Mouse (Mus musculus) heart, postnatal 0 days (tissue): Measurements from ENCODE around the gene Prkch. TPM values are rescaled to one million over a fixed set of nuclear protein-coding genes. Genes with fewer than 3 reads are reported as not detected.

Experiments used
- ATAC-seq: fragments of 200-750 bp; cut with Nextera tagmentation; 2 replicates; pipeline ENCODE4 v1.8.0; 2017; ENCODE audit warnings: low read depth, moderate number of reproducible peaks, moderate library complexity; ENCODE audit not compliant: insufficient read depth
- DNase-seq: peaks from one replicate; pipeline ENCODE4 v3.0.0-alpha.2; 2016; ENCODE audit warnings: low spot score
- H3K27ac ChIP-seq: fragments of 300-500 bp; sonication (generic); 2 replicates; pipeline ENCODE4 v1.5.1; 2014; ENCODE audit warnings: low read depth, mild to moderate bottlenecking
- H3K27me3 ChIP-seq: fragments of 300-500 bp; sonication (generic); 2 replicates; pipeline ENCODE4 v1.6.1; 2014; ENCODE audit warnings: low read length, mixed read lengths; ENCODE audit not compliant: control insufficient read depth, insufficient read depth
- H3K36me3 ChIP-seq: fragments of 300-500 bp; sonication (generic); replicated peaks from 2 replicates; pipeline ENCODE4 v1.6.1; 2014; ENCODE audit warnings: low read length, mixed read lengths; ENCODE audit not compliant: control insufficient read depth, insufficient read depth
- H3K4me1 ChIP-seq: fragments of 300-500 bp; sonication (generic); 2 replicates; pipeline ENCODE4 v1.6.1; 2014; ENCODE audit warnings: antibody characterized with exemption; ENCODE audit not compliant: control insufficient read depth, insufficient read depth
- H3K4me2 ChIP-seq: fragments of 300-500 bp; sonication (generic); 2 replicates; pipeline ENCODE4 v1.6.1; 2014; ENCODE audit warnings: low read depth, mild to moderate bottlenecking, low read length, moderate library complexity
- H3K4me3 ChIP-seq: fragments of 300-500 bp; sonication (generic); 2 replicates; pipeline ENCODE4 v1.5.1; 2014; ENCODE audit warnings: low read depth, low read length
- H3K9ac ChIP-seq: fragments of 300-500 bp; sonication (generic); replicated peaks from 2 replicates; pipeline ENCODE4 v1.6.1; 2014; ENCODE audit warnings: low read depth, low read length, mixed read lengths
- H3K9me3 ChIP-seq: fragments of 300-500 bp; sonication (generic); replicated peaks from 2 replicates; pipeline ENCODE4 v1.6.1; 2016; ENCODE audit warnings: low read length; ENCODE audit not compliant: control insufficient read depth
- CTCF ChIP-seq: IDR thresholded peaks from 2 replicates; pipeline ENCODE4 v1.5.1; 2016; ENCODE audit warnings: antibody characterized with exemption, control low read depth, low read depth
- EP300 ChIP-seq: IDR thresholded peaks from 2 replicates; pipeline ENCODE4 v1.6.1; 2016; ENCODE audit warnings: antibody characterized with exemption, low read depth
- WGBS: fragments of 180-500 bp; shearing (Covaris S2); extraction: QIAGEN DNeasy Blood & Tissue Kit; methylation state at CpG from one replicate; pipeline ENCODE4 v1.1.7; 2014; 5-methylcytosine and 5-hydroxymethylcytosine counted together
- polyA plus RNA-seq: library from polyadenylated mRNA; unstranded; fragments of >200 nt; fragmentation: Nextera tagmentation; extraction: Ambion mirVana; gene quantifications from 2 replicates; pipeline ENCODE4 v1.2.1, GENCODE M21; 2015
- total RNA-seq: library from RNA; depleted of rRNA; stranded (reverse); fragments of >200 nt; gene quantifications from 2 replicates; pipeline ENCODE4 v1.2.3, GENCODE M21; 2014; ENCODE audit warnings: low replicate concordance

Prkch gene
- total and polyA plus RNA-seq, 2 experiments from 2014 or later, result 7.9 to 20.5 TPM

GRCm38 (mm10) chr12:73695110-73695509 lies 110.5 kb downstream of the Prkch start:
- Histone ChIP-seq H3K4me3 (no peak overlapping the region), H3K9me3 (no peaks in the 10 kb centered on the region), H3K27me3 (no peaks in the 10 kb centered on the region), H3K36me3 (no peaks in the 10 kb centered on the region; the same call in 1 of the 2 replicates), H3K4me2 (no peak overlapping the region), H3K9ac (no peak overlapping the region), H3K27ac (no peak overlapping the region), H3K4me1 (no peaks in the 10 kb centered on the region)
- 0 out of 2 replicates have a peak, but pooled peaks have one; percentile 7 for TF ChIP-seq CTCF
- no peak for TF ChIP-seq EP300
- ATAC-seq (no peak), DNase-seq (no peak)
- 73% methylated on average over 16 of the region's 16 CpGs for WGBS

- Histone ChIP-seq H3K9me3 (no peaks in the 10 kb centered on the region), H3K4me1 (no peaks in the 10 kb centered on the region; the same call in 1 of the 2 replicates), H3K27ac (no peak overlapping the region), H3K4me3 (no peak overlapping the region), H3K27me3 (no peaks in the 10 kb centered on the region), H3K36me3 (no peaks in the 10 kb centered on the region; the same call in 1 of the 2 replicates), H3K4me2 (no peak overlapping the region), H3K9ac (no peak overlapping the region)
- DNase-seq (no peak), ATAC-seq (no peak)
- TF ChIP-seq CTCF, result no peak
- no peak for TF ChIP-seq EP300
- 80% methylated on average over 4 of the region's 4 CpGs for WGBS
These were observed 111.5 kb downstream of the Prkch start for GRCm38 (mm10) chr12:73696084-73696483.

GRCm38 (mm10) chr12:73696946-73697345 lies 112.3 kb downstream of the Prkch start:
- Histone ChIP-seq H3K27ac (no peak overlapping the region), H3K27me3 (no peaks in the 10 kb centered on the region), H3K36me3 (no peaks in the 10 kb centered on the region; the same call in 1 of the 2 replicates), H3K4me3 (no peak overlapping the region), H3K9ac (no peak overlapping the region), H3K9me3 (no peaks in the 10 kb centered on the region), H3K4me2 (no peak overlapping the region), H3K4me1 (no peaks in the 10 kb centered on the region; the same call in 1 of the 2 replicates)
- TF ChIP-seq CTCF (no peak), EP300 (no peak)
- ATAC-seq (no peak), DNase-seq (no peak)
- 82% methylated on average over 4 of the region's 4 CpGs for WGBS

- Histone ChIP-seq H3K4me2 (no peak overlapping the region), H3K4me3 (no peak overlapping the region), H3K27me3 (no peaks in the 10 kb centered on the region), H3K36me3 (no peaks in the 10 kb centered on the region; the same call in 1 of the 2 replicates), H3K9ac (no peak overlapping the region), H3K27ac (no peak overlapping the region; the same call in 1 of the 2 replicates), H3K9me3 (no peaks in the 10 kb centered on the region), H3K4me1 (no peaks in the 10 kb centered on the region; the same call in 1 of the 2 replicates)
- TF ChIP-seq CTCF, result no peak
- TF ChIP-seq EP300, result no peak
- 82% methylated on average over 5 of the region's 5 CpGs for WGBS
- DNase-seq (no peak), ATAC-seq (no peak)
These were observed 113.8 kb downstream of the Prkch start for GRCm38 (mm10) chr12:73698436-73698835.

GRCm38 (mm10) chr12:73698841-73699240 lies 114.2 kb downstream of the Prkch start:
- Histone ChIP-seq H3K36me3 (no peaks in the 10 kb centered on the region; the same call in 1 of the 2 replicates), H3K4me2 (no peak overlapping the region), H3K27ac (no peak overlapping the region; the same call in 1 of the 2 replicates), H3K9me3 (no peaks in the 10 kb centered on the region), H3K27me3 (no peaks in the 10 kb centered on the region), H3K4me3 (no peak overlapping the region), H3K9ac (no peak overlapping the region), H3K4me1 (no peaks in the 10 kb centered on the region; the same call in 1 of the 2 replicates)
- 80% methylated on average over 8 of the region's 8 CpGs for WGBS
- TF ChIP-seq CTCF, result no peak
- no peak for TF ChIP-seq EP300
- ATAC-seq (no peak), DNase-seq (no peak)
